Mouse (Mus musculus) spleen, embryonic (tissue): ENCODE measurements around the gene Mageb16.

Experiments
- CTCF ChIA-PET: fragments of 350-600 bp; sonication (Branson Sonifier 250); formaldehyde crosslinking; loops from one replicate; lab custom pipeline; 2022; lab: Charles Lee

Gene Mageb16

GRCm38 (mm10) chrX:79671411-79671810 lies at the start of gene Mageb16:
Gene Mageb16, minus strand, starts transcription at chrX:79671435.
- CTCF ChIA-PET, result no interaction called here

- CTCF ChIA-PET, result no interaction called here
Measured at GRCm38 (mm10) chrX:79651091-79651490, 20.1 kb downstream of the Mageb16 start.

- CTCF ChIA-PET, result no interaction called here
Measured at GRCm38 (mm10) chrX:79635396-79635795, 35.8 kb downstream of the Mageb16 start.

- CTCF ChIA-PET, result no interaction called here
Measured at GRCm38 (mm10) chrX:79606462-79606861, 64.8 kb downstream of the Mageb16 start.
